Mouse (Mus musculus) cortical plate, adult 2 months (tissue): ENCODE measurements at regions not wholly inside any gene's neighbourhood (a gene's known extent, or its start where the extent isn't known, plus 50 kb on each side); places are given as distances from the start of the nearest gene placed in this dataset.

Source experiments
- CTCF ChIP-seq: fragments of 200-500 bp; IDR thresholded peaks from 2 replicates; pipeline ENCODE4 v1.5.1; 2011; ENCODE audit warnings: mild to moderate bottlenecking, control low read depth, low read length; ENCODE audit not compliant: insufficient read depth; ENCODE audit errors: extremely low read depth
- POLR2A ChIP-seq: fragments of 200-500 bp; IDR thresholded peaks from 2 replicates; pipeline ENCODE4 v1.6.1; 2011; ENCODE audit warnings: mild to moderate bottlenecking, low read length, control low read depth; ENCODE audit not compliant: insufficient read depth; ENCODE audit errors: extremely low read depth

- TF ChIP-seq CTCF (no peak), POLR2A (no peak)
These were observed 106.5 kb upstream of the Tgfbr2 start for GRCm38 (mm10) chr9:116281654-116282053.
